Mouse (Mus musculus) CH12.LX (cell line): ENCODE results near the gene Polr1d.

Experiments used
- CHD1 ChIP-seq: IDR thresholded peaks from 2 replicates; pipeline ENCODE4 v1.6.1; 2012; ENCODE audit warnings: low read depth, low read length, improper control_type of control experiment, inconsistent platforms
- CHD2 ChIP-seq: IDR thresholded peaks from 2 replicates; pipeline ENCODE4 v1.6.1; 2011; ENCODE audit warnings: low read length, improper control_type of control experiment
- CTCF ChIP-seq, 2 experiments: IDR thresholded peaks in 1 of 2; conservative IDR thresholded peaks in 1 of 2; 2 replicates each; pipeline ENCODE4 v1.5.1; 2011 to 2012; ENCODE audit warnings: low read depth in 2 of 2, low read length in 2 of 2, improper control_type of control experiment in 1 of 2, inconsistent platforms in 1 of 2, mild to moderate bottlenecking in 1 of 2, moderate library complexity in 1 of 2
- E2F4 ChIP-seq: IDR thresholded peaks from 2 replicates; pipeline ENCODE4 v1.6.1; 2011; ENCODE audit warnings: low read depth, low read length, improper control_type of control experiment; ENCODE audit not compliant: insufficient replicate concordance
- EP300 ChIP-seq: IDR thresholded peaks from 2 replicates; pipeline ENCODE4 v1.6.1; 2011; ENCODE audit warnings: low read length, improper control_type of control experiment
- GABPA ChIP-seq: IDR thresholded peaks from 2 replicates; pipeline ENCODE4 v1.6.1; 2012; ENCODE audit warnings: low read depth, low read length, improper control_type of control experiment, inconsistent platforms; ENCODE audit not compliant: insufficient replicate concordance
- MAFK ChIP-seq: IDR thresholded peaks from 2 replicates; pipeline ENCODE4 v1.6.1; 2011; ENCODE audit warnings: low read length, improper control_type of control experiment; ENCODE audit not compliant: insufficient replicate concordance
- MAX ChIP-seq: IDR thresholded peaks from 2 replicates; pipeline ENCODE4 v1.6.1; 2011; ENCODE audit warnings: low read length, improper control_type of control experiment
- POLR2A ChIP-seq: IDR thresholded peaks from 2 replicates; pipeline ENCODE4 v1.6.1; 2011; ENCODE audit warnings: low read depth, mild to moderate bottlenecking, improper control_type of control experiment, low read length
- RAD21 ChIP-seq: IDR thresholded peaks from 2 replicates; pipeline ENCODE4 v1.6.1; 2011; ENCODE audit warnings: low read depth, mild to moderate bottlenecking, low read length, improper control_type of control experiment, moderate library complexity
- TCF12 ChIP-seq: IDR thresholded peaks from 2 replicates; pipeline ENCODE4 v1.6.1; 2014; ENCODE audit warnings: low read depth, mild to moderate bottlenecking, inconsistent platforms, low read length, improper control_type of control experiment
- ZMIZ1 ChIP-seq: IDR thresholded peaks from 2 replicates; pipeline ENCODE4 v1.6.1; 2012; ENCODE audit warnings: low read depth, mild to moderate bottlenecking, inconsistent platforms, low read length, improper control_type of control experiment

DNA sequence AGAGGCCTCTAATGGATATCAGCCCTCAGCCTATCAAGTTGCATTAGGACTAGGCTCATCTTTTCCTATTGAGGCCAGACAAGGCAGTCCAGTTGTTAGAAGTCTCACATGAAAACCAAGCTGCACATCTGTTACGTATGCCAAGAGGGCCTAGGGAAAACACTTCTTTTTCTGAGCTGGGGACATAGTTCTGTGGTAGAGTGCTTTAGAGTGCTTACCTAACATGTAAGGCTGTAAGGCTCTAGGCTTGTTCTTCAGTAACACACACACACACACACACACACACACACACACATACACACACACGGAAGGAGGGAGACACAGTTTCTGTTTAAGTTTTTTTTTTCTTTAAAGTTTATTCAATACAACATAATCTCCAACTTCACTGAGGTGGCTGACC, 23.3 kb downstream of the Polr1d start:
- TF ChIP-seq CTCF (conservative IDR thresholded peaks at IDR 0.05 in 1 of 2, IDR thresholded peaks at IDR 0.05 in 1 of 2; ENCODE audit: low read depth in 2 of 2, low read length in 2 of 2) (no peak), EP300 (no peak), CHD1 (no peak), RAD21 (no peak), POLR2A (no peak), MAFK (no peak), MAX (no peak), GABPA (no peak), E2F4 (no peak), TCF12 (no peak), CHD2 (no peak), ZMIZ1 (no peak)
